Mouse (Mus musculus) testis, adult 2 months (tissue): ENCODE measurements at regions not wholly inside any gene's neighbourhood (a gene's known extent, or its start where the extent isn't known, plus 50 kb on each side); places are given as distances from the start of the nearest gene placed in this dataset.

ENCODE experiments used
- CTCF ChIP-seq: fragments of 200-500 bp; IDR thresholded peaks from 2 replicates; pipeline ENCODE4 v1.5.1; 2012; ENCODE audit warnings: low read depth, mild to moderate bottlenecking, inconsistent platforms, low read length, moderate library complexity; ENCODE audit not compliant: control insufficient read depth, insufficient read depth, insufficient replicate concordance
- POLR2A ChIP-seq: fragments of 200-500 bp; IDR thresholded peaks from 2 replicates; pipeline ENCODE4 v1.6.1; 2012; ENCODE audit warnings: low read depth, mild to moderate bottlenecking, inconsistent platforms, low read length, moderate library complexity; ENCODE audit not compliant: control insufficient read depth

DNA sequence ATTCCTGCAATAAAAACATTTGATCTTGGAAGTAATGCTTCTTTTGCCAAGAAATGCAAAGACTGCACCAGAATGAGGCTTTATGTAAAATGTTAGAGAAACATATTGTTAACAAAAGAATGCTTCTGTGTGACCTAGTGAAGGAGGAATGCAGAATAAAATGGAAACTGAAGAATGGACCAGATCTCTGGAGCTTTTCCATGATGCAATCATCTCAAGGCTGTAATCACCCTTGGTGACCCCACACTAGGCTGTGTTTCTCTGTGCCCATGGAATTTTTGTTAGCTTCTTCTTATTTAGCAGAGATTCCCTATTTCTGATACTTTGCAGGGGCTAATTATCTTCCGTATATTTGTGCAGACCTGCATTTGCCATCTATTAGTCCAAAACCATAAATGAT lies 877.6 kb downstream of the Phex start:
- TF ChIP-seq CTCF = no peak
- TF ChIP-seq POLR2A = no peak
